Mouse (Mus musculus): ENCODE data around the gene Dnaaf2. TPM values are rescaled to one million over a fixed set of nuclear protein-coding genes. Genes with fewer than 3 reads are reported as not detected.
"Not testable (repeated sequence)": the region's sequence is repeated elsewhere in the genome, so short reads cannot be mapped to it uniquely, and the experiment has no call there.

Gene Dnaaf2
- polyA plus RNA-seq, 1 experiment from 2014 or later: 7.8 TPM

- 0 out of 2 replicates have a peak, but pooled peaks cover 3% of the 10 kb centered on the region for H3K4me1 ChIP-seq (ENCODE audit: control insufficient read depth, insufficient read depth, low read length)
- H3K27me3 ChIP-seq (ENCODE audit: control insufficient read depth, insufficient read depth, low read length): no peaks in the 10 kb centered on the region
- peaks cover 28% of the 10 kb centered on the region for H3K36me3 ChIP-seq (ENCODE audit: control insufficient read depth, insufficient read depth)
- H3K4me2 ChIP-seq (ENCODE audit: low read depth, low read length): no peak overlapping the region
- no peak for ATAC-seq (replicated peaks; ENCODE audit: extremely low read depth, insufficient read depth, low FRiP score)
- no peak overlapping the region for H3K27ac ChIP-seq (ENCODE audit: low read length)
- no peaks in the 10 kb centered on the region for H3K9me3 ChIP-seq (replicated peaks; ENCODE audit: control insufficient read depth, low read length)
- WGBS: 78% methylated on average over 3 of the region's 3 CpGs
- H3K9ac ChIP-seq (ENCODE audit: low read length): no peak overlapping the region
- H3K4me3 ChIP-seq (ENCODE audit: low read length): no peak overlapping the region
Observed at GRCm38 (mm10) chr12:69177526-69177925, 20.7 kb downstream of the Dnaaf2 start.

GRCm38 (mm10) chr12:69175975-69176374, 22.3 kb downstream of the Dnaaf2 start:
- WGBS: 89% methylated on average over 3 of the region's 3 CpGs
- H3K36me3 ChIP-seq (ENCODE audit: control insufficient read depth, insufficient read depth): peaks cover 22% of the 10 kb centered on the region

GRCm38 (mm10) chr12:69171307-69171706, 26.9 kb downstream of the Dnaaf2 start:
- Histone ChIP-seq H3K9ac (ENCODE audit: low read length) (no peak overlapping the region), H3K27ac (ENCODE audit: low read length) (no peak overlapping the region), H3K4me1 (ENCODE audit: control insufficient read depth, insufficient read depth, low read length) (peaks cover 14% of the 10 kb centered on the region), H3K27me3 (ENCODE audit: control insufficient read depth, insufficient read depth, low read length) (no peaks in the 10 kb centered on the region), H3K36me3 (ENCODE audit: control insufficient read depth, insufficient read depth) (peaks cover 19% of the 10 kb centered on the region), H3K4me3 (ENCODE audit: low read length) (no peak overlapping the region), H3K4me2 (ENCODE audit: low read depth, low read length) (no peak overlapping the region), H3K9me3 (replicated peaks; ENCODE audit: control insufficient read depth, low read length) (no peaks in the 10 kb centered on the region)
- WGBS: 89% methylated on average over 2 of the region's 2 CpGs
- ATAC-seq (replicated peaks; ENCODE audit: extremely low read depth, insufficient read depth, low FRiP score): no peak

More at GRCm38 (mm10) chr12:69175975-69176374, 22.3 kb downstream of the Dnaaf2 start:
- H3K27ac ChIP-seq (ENCODE audit: low read length): no peak overlapping the region
- no peaks in the 10 kb centered on the region for H3K4me1 ChIP-seq (ENCODE audit: control insufficient read depth, insufficient read depth, low read length)
- no peaks in the 10 kb centered on the region for H3K9me3 ChIP-seq (replicated peaks; ENCODE audit: control insufficient read depth, low read length)
- no peak overlapping the region for H3K4me3 ChIP-seq (ENCODE audit: low read length)
- H3K27me3 ChIP-seq (ENCODE audit: control insufficient read depth, insufficient read depth, low read length): no peaks in the 10 kb centered on the region
- H3K9ac ChIP-seq (ENCODE audit: low read length): no peak overlapping the region
- no peak overlapping the region for H3K4me2 ChIP-seq (ENCODE audit: low read depth, low read length)
- ATAC-seq (replicated peaks; ENCODE audit: extremely low read depth, insufficient read depth, low FRiP score): no peak

GRCm38 (mm10) chr12:69168461-69169106, 29.6 kb downstream of the Dnaaf2 start, which contains the start of gene Lrr1:
TSS of gene Lrr1 (plus strand) at chr12:69168814.
- peak; percentile 90 for ATAC-seq (replicated peaks; ENCODE audit: extremely low read depth, insufficient read depth, low FRiP score)
- no peaks in the 10 kb centered on the region for H3K27me3 ChIP-seq (ENCODE audit: control insufficient read depth, insufficient read depth, low read length)
- peak within 1 kb of the TSS; percentile 62 for H3K4me3 ChIP-seq (ENCODE audit: low read length)
- under 1% methylated on average over 40 of the region's 40 CpGs for WGBS
- H3K4me1 ChIP-seq (ENCODE audit: control insufficient read depth, insufficient read depth, low read length): peaks cover 14% of the 10 kb centered on the region
- peak within 1 kb of the TSS; percentile 72 for H3K4me2 ChIP-seq (ENCODE audit: low read depth, low read length)
- peak within 1 kb of the TSS; percentile 73 for H3K9ac ChIP-seq (ENCODE audit: low read length)
- peak within 1 kb of the TSS; percentile 62 for H3K27ac ChIP-seq (ENCODE audit: low read length)
- H3K9me3 ChIP-seq (replicated peaks; ENCODE audit: control insufficient read depth, low read length): no peaks in the 10 kb centered on the region
- peaks cover 8% of the 10 kb centered on the region for H3K36me3 ChIP-seq (ENCODE audit: control insufficient read depth, insufficient read depth)

- peaks cover 14% of the 10 kb centered on the region for H3K4me1 ChIP-seq (ENCODE audit: control insufficient read depth, insufficient read depth, low read length)
- H3K9me3 ChIP-seq (replicated peaks; ENCODE audit: control insufficient read depth, low read length): no peaks in the 10 kb centered on the region
- peak overlapping the region; percentile 62 for H3K27ac ChIP-seq (ENCODE audit: low read length)
- peak overlapping the region; percentile 62 for H3K4me3 ChIP-seq (ENCODE audit: low read length)
- WGBS: 8% methylated on average over 18 of the region's 18 CpGs
- peak overlapping the region; percentile 72 for H3K4me2 ChIP-seq (ENCODE audit: low read depth, low read length)
- H3K9ac ChIP-seq (ENCODE audit: low read length): peak overlapping the region; percentile 73
- H3K36me3 ChIP-seq (ENCODE audit: control insufficient read depth, insufficient read depth): 0 out of 2 replicates have a peak, but pooled peaks cover 4% of the 10 kb centered on the region
- ATAC-seq (replicated peaks; ENCODE audit: extremely low read depth, insufficient read depth, low FRiP score): peak; percentile 33
- no peaks in the 10 kb centered on the region for H3K27me3 ChIP-seq (ENCODE audit: control insufficient read depth, insufficient read depth, low read length)
Observed at GRCm38 (mm10) chr12:69167656-69168460, 30.4 kb downstream of the Dnaaf2 start.

- 73% methylated on average over 8 of the region's 8 CpGs for WGBS
- H3K27me3 ChIP-seq (ENCODE audit: control insufficient read depth, insufficient read depth, low read length); H3K9ac ChIP-seq (ENCODE audit: low read length); H3K36me3 ChIP-seq (ENCODE audit: control insufficient read depth, insufficient read depth); H3K27ac ChIP-seq (ENCODE audit: low read length); H3K9me3 ChIP-seq (replicated peaks; ENCODE audit: control insufficient read depth, low read length); H3K4me2 ChIP-seq (ENCODE audit: low read depth, low read length); ATAC-seq (replicated peaks; ENCODE audit: extremely low read depth, insufficient read depth, low FRiP score); H3K4me3 ChIP-seq (ENCODE audit: low read length): not testable (repeated sequence)
- peaks cover 14% of the 10 kb centered on the region for H3K4me1 ChIP-seq (ENCODE audit: control insufficient read depth, insufficient read depth, low read length)
Observed at GRCm38 (mm10) chr12:69166861-69167581, 31.2 kb downstream of the Dnaaf2 start.

- WGBS: 55% methylated on average over 3 of the region's 3 CpGs
- Histone ChIP-seq H3K27me3 (ENCODE audit: control insufficient read depth, insufficient read depth, low read length) (no peaks in the 10 kb centered on the region), H3K9ac (ENCODE audit: low read length) (no peak overlapping the region), H3K9me3 (replicated peaks; ENCODE audit: control insufficient read depth, low read length) (no peaks in the 10 kb centered on the region), H3K4me1 (ENCODE audit: control insufficient read depth, insufficient read depth, low read length) (peaks cover 12% of the 10 kb centered on the region), H3K4me2 (ENCODE audit: low read depth, low read length) (no peak overlapping the region), H3K27ac (ENCODE audit: low read length) (no peak overlapping the region), H3K36me3 (ENCODE audit: control insufficient read depth, insufficient read depth) (no peaks in the 10 kb centered on the region), H3K4me3 (ENCODE audit: low read length) (no peak overlapping the region)
- ATAC-seq (replicated peaks; ENCODE audit: extremely low read depth, insufficient read depth, low FRiP score): no peak
Observed at GRCm38 (mm10) chr12:69164904-69165303, 33.3 kb downstream of the Dnaaf2 start.

GRCm38 (mm10) chr12:69163586-69163985, 34.6 kb downstream of the Dnaaf2 start:
- not testable (repeated sequence) for H3K4me1 ChIP-seq (ENCODE audit: control insufficient read depth, insufficient read depth, low read length); ATAC-seq (replicated peaks; ENCODE audit: extremely low read depth, insufficient read depth, low FRiP score); H3K4me2 ChIP-seq (ENCODE audit: low read depth, low read length); H3K9ac ChIP-seq (ENCODE audit: low read length); H3K9me3 ChIP-seq (replicated peaks; ENCODE audit: control insufficient read depth, low read length); H3K4me3 ChIP-seq (ENCODE audit: low read length); H3K27me3 ChIP-seq (ENCODE audit: control insufficient read depth, insufficient read depth, low read length); H3K36me3 ChIP-seq (ENCODE audit: control insufficient read depth, insufficient read depth); H3K27ac ChIP-seq (ENCODE audit: low read length)
- WGBS: 81% methylated on average over 4 of the region's 4 CpGs

All from heart, embryonic 16.5 days (tissue).